Mouse (Mus musculus) heart, embryonic 15.5 days (tissue): Measurements from ENCODE around the gene Atp5d. TPM values are rescaled to one million over a fixed set of nuclear protein-coding genes. Genes with fewer than 3 reads are reported as not detected.
"Not testable (repeated sequence)": the region's sequence is repeated elsewhere in the genome, so short reads cannot be mapped to it uniquely, and the experiment has no call there.

Source experiments
- ATAC-seq: fragments of 200-750 bp; cut with Nextera tagmentation; replicated peaks from 2 replicates; pipeline ENCODE4 v1.8.0; 2017; ENCODE audit warnings: low read depth, moderate TSS enrichment; ENCODE audit not compliant: insufficient number of reproducible peaks, insufficient read depth, low FRiP score
- H3K27ac ChIP-seq: fragments of 300-500 bp; sonication (generic); 2 replicates; pipeline ENCODE4 v1.5.1; 2015; ENCODE audit warnings: mild to moderate bottlenecking, inconsistent platforms
- H3K27me3 ChIP-seq: fragments of 300-500 bp; sonication (generic); 2 replicates; pipeline ENCODE4 v1.6.1; 2015; ENCODE audit warnings: inconsistent platforms
- H3K36me3 ChIP-seq: fragments of 300-500 bp; sonication (generic); 2 replicates; pipeline ENCODE4 v1.6.1; 2015; ENCODE audit warnings: mild to moderate bottlenecking, inconsistent platforms
- H3K4me1 ChIP-seq: fragments of 300-500 bp; sonication (generic); replicated peaks from 2 replicates; pipeline ENCODE4 v1.6.1; 2015; ENCODE audit warnings: inconsistent platforms
- H3K4me2 ChIP-seq: fragments of 300-500 bp; sonication (generic); 2 replicates; pipeline ENCODE4 v1.6.1; 2015; ENCODE audit warnings: inconsistent platforms, mild to moderate bottlenecking, moderate library complexity
- H3K4me3 ChIP-seq: fragments of 300-500 bp; sonication (generic); 2 replicates; pipeline ENCODE4 v1.5.1; 2015; ENCODE audit warnings: mild to moderate bottlenecking, inconsistent platforms
- H3K9ac ChIP-seq: fragments of 300-500 bp; sonication (generic); 2 replicates; pipeline ENCODE4 v1.6.1; 2015; ENCODE audit warnings: mild to moderate bottlenecking, inconsistent platforms
- H3K9me3 ChIP-seq: fragments of 300-500 bp; sonication (generic); replicated peaks from 2 replicates; pipeline ENCODE4 v1.6.1; 2016; ENCODE audit warnings: inconsistent platforms
- WGBS: fragments of 180-500 bp; shearing (Covaris S2); methylation state at CpG from one replicate; pipeline ENCODE4 v1.1.7; 2015; ENCODE audit warnings: mixed read lengths; 5-methylcytosine and 5-hydroxymethylcytosine counted together
- polyA plus RNA-seq: library from polyadenylated mRNA; unstranded; fragments of >200 nt; fragmentation: Nextera tagmentation; extraction: Ambion mirVana; gene quantifications from 2 replicates; pipeline ENCODE4 v1.2.1, GENCODE M21; 2015

Atp5d gene
- polyA plus RNA-seq, 1 experiment from 2014 or later, result 962 TPM

- peaks cover 81% of the 10 kb centered on the region for H3K4me1 ChIP-seq
- no peaks in the 10 kb centered on the region for H3K27me3 ChIP-seq
- no peak overlapping the region for H3K4me3 ChIP-seq
- H3K4me2 ChIP-seq, result peak overlapping the region; percentile 91
- H3K9me3 ChIP-seq, result no peaks in the 10 kb centered on the region
- no peaks in the 10 kb centered on the region for H3K36me3 ChIP-seq
- peak overlapping the region; percentile 32; the same call in 1 of the 2 replicates for H3K27ac ChIP-seq
- H3K9ac ChIP-seq, result no peak overlapping the region; the same call in 1 of the 2 replicates
- 40% methylated on average over 8 of the region's 8 CpGs for WGBS
- ATAC-seq, result no peak
Measured at GRCm38 (mm10) chr10:80163721-80164120, 25.3 kb downstream of the Atp5d start.

GRCm38 (mm10) chr10:80164161-80164997, 25.9 kb downstream of the Atp5d start:
- 8% methylated on average over 44 of the region's 44 CpGs for WGBS
- Histone ChIP-seq H3K27me3 (no peaks in the 10 kb centered on the region), H3K36me3 (no peaks in the 10 kb centered on the region)

GRCm38 (mm10) chr10:80164998-80165344, 26.5 kb downstream of the Atp5d start:
- peak; percentile 25 for ATAC-seq
- H3K27ac ChIP-seq, result peak overlapping the region; percentile 99

More at GRCm38 (mm10) chr10:80164161-80164997, 25.9 kb downstream of the Atp5d start:
- Histone ChIP-seq H3K4me1 (peaks cover 81% of the 10 kb centered on the region), H3K4me2 (peak overlapping the region; percentile 91), H3K27ac (peak overlapping the region; percentile 73), H3K4me3 (peak overlapping the region; percentile 50), H3K9me3 (no peaks in the 10 kb centered on the region), H3K9ac (peak overlapping the region; percentile 57)
- no peak for ATAC-seq

GRCm38 (mm10) chr10:80165392-80166128, 27.1 kb downstream of the Atp5d start, which contains the start of gene Cirbp:
Gene Cirbp, plus strand, starts transcription at chr10:80165985.
- 14% methylated on average over 20 of the region's 20 CpGs for WGBS
- Histone ChIP-seq H3K27me3 (no peaks in the 10 kb centered on the region), H3K4me2 (peak within 1 kb of the TSS; percentile 91), H3K9me3 (no peaks in the 10 kb centered on the region), H3K4me1 (peaks cover 79% of the 10 kb centered on the region), H3K36me3 (peaks cover 9% of the 10 kb centered on the region), H3K27ac (peak within 1 kb of the TSS; percentile 99), H3K4me3 (peak within 1 kb of the TSS; percentile 50), H3K9ac (peak within 1 kb of the TSS; percentile 57)
- ATAC-seq, result no peak

More at GRCm38 (mm10) chr10:80164998-80165344, 26.5 kb downstream of the Atp5d start:
- Histone ChIP-seq H3K9me3 (no peaks in the 10 kb centered on the region), H3K27me3 (no peaks in the 10 kb centered on the region), H3K4me1 (peaks cover 83% of the 10 kb centered on the region), H3K36me3 (peaks cover 3% of the 10 kb centered on the region), H3K4me3 (peak overlapping the region; percentile 50), H3K4me2 (peak overlapping the region; percentile 91), H3K9ac (peak overlapping the region; percentile 57)
- under 1% methylated on average over 17 of the region's 17 CpGs for WGBS

- not testable (repeated sequence) for ATAC-seq, H3K27me3 ChIP-seq, H3K4me3 ChIP-seq, H3K9me3 ChIP-seq
- H3K27ac ChIP-seq, result peak overlapping the region; percentile 99
- H3K4me1 ChIP-seq, result peaks cover 73% of the 10 kb centered on the region
- 77% methylated on average over 4 of the region's 4 CpGs for WGBS
- peaks cover 14% of the 10 kb centered on the region for H3K36me3 ChIP-seq
- H3K9ac ChIP-seq, result peak overlapping the region; percentile 40; the same call in 1 of the 2 replicates
- H3K4me2 ChIP-seq, result peak overlapping the region; percentile 91
Measured at GRCm38 (mm10) chr10:80166136-80166535, 27.7 kb downstream of the Atp5d start.

- H3K36me3 ChIP-seq, result peaks cover 25% of the 10 kb centered on the region
- H3K9me3 ChIP-seq, result no peaks in the 10 kb centered on the region
- peak; percentile 92 for ATAC-seq
- H3K4me3 ChIP-seq, result peak overlapping the region; percentile 92
- WGBS, result under 1% methylated on average over 55 of the region's 55 CpGs
- H3K27me3 ChIP-seq, result no peaks in the 10 kb centered on the region
- H3K27ac ChIP-seq, result peak overlapping the region; percentile 99
- H3K4me2 ChIP-seq, result peak overlapping the region; percentile 69
- H3K4me1 ChIP-seq, result peaks cover 70% of the 10 kb centered on the region
- peak overlapping the region; percentile 98 for H3K9ac ChIP-seq
Measured at GRCm38 (mm10) chr10:80167460-80168037, 29.1 kb downstream of the Atp5d start.

- Histone ChIP-seq H3K27ac (peak overlapping the region; percentile 99), H3K36me3 (peaks cover 25% of the 10 kb centered on the region), H3K4me3 (peak overlapping the region; percentile 92), H3K4me2 (peak overlapping the region; percentile 69), H3K9ac (peak overlapping the region; percentile 98), H3K9me3 (no peaks in the 10 kb centered on the region), H3K4me1 (peaks cover 65% of the 10 kb centered on the region), H3K27me3 (no peaks in the 10 kb centered on the region)
- whole genome bisulfite sequencing, result under 1% methylated on average over 45 of the region's 48 CpGs
- ATAC-seq, result peak; percentile 57
Measured at GRCm38 (mm10) chr10:80168038-80168661, 29.7 kb downstream of the Atp5d start.

GRCm38 (mm10) chr10:80169070-80169469, 30.6 kb downstream of the Atp5d start:
- 70% methylated on average over 1 of the region's 1 CpGs for WGBS
- H3K4me2 ChIP-seq, result peak overlapping the region; percentile 69
- H3K9me3 ChIP-seq, result no peaks in the 10 kb centered on the region
- no peaks in the 10 kb centered on the region for H3K27me3 ChIP-seq
- peak overlapping the region; percentile 92 for H3K4me3 ChIP-seq
- peak overlapping the region; percentile 98 for H3K9ac ChIP-seq
- peaks cover 61% of the 10 kb centered on the region for H3K4me1 ChIP-seq
- peak overlapping the region; percentile 99 for H3K27ac ChIP-seq
- H3K36me3 ChIP-seq, result peaks cover 25% of the 10 kb centered on the region
- ATAC-seq, result no peak

GRCm38 (mm10) chr10:80169651-80170050, 31.2 kb downstream of the Atp5d start:
- ATAC-seq, result no peak
- Histone ChIP-seq H3K27ac (no peak overlapping the region), H3K4me2 (no peak overlapping the region), H3K36me3 (peaks cover 25% of the 10 kb centered on the region), H3K9me3 (no peaks in the 10 kb centered on the region), H3K4me1 (peaks cover 55% of the 10 kb centered on the region), H3K4me3 (no peak overlapping the region), H3K27me3 (no peaks in the 10 kb centered on the region), H3K9ac (no peak overlapping the region; the same call in 1 of the 2 replicates)
- 88% methylated on average over 7 of the region's 7 CpGs for WGBS

DNA sequence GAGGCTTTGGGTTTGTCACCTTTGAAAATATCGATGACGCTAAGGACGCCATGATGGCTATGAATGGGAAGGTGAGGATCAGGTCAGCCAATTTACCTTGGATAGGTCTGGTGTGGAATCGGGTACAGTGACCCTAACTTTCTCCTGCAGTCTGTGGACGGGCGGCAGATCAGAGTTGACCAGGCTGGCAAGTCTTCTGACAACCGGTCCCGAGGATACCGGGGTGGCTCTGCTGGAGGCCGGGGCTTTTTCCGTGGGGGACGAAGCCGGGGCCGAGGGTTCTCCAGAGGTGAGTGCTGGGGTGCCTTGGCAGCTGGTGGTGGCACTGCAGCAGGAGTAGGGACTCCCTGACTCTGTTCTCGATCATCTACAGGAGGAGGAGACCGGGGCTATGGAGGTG, 31.6 kb downstream of the Atp5d start:
- 90% methylated on average over 16 of the region's 16 CpGs for WGBS
- H3K9ac ChIP-seq, result no peak overlapping the region; the same call in 1 of the 2 replicates
- no peak overlapping the region for H3K4me3 ChIP-seq

More for the DNA sequence above, 31.6 kb downstream of the Atp5d start:
- Histone ChIP-seq H3K9me3 (no peaks in the 10 kb centered on the region), H3K4me1 (peaks cover 53% of the 10 kb centered on the region), H3K36me3 (peaks cover 25% of the 10 kb centered on the region), H3K27me3 (no peaks in the 10 kb centered on the region), H3K4me2 (no peak overlapping the region), H3K27ac (no peak overlapping the region)
- no peak for ATAC-seq
